Mouse (Mus musculus): ENCODE measurements around the gene Gm21746. TPM values are rescaled to one million over a fixed set of nuclear protein-coding genes. Genes with fewer than 3 reads are reported as not detected.
"Not testable (repeated sequence)": the region's sequence is repeated elsewhere in the genome, so short reads cannot be mapped to it uniquely, and the experiment has no call there.

Gm21746 gene
- polyA plus RNA-seq (2014; fragmentation: Nextera tagmentation; extraction: Ambion mirVana), result not detected in 2 replicates

GRCm38 (mm10) chrY:6237895-6238294 lies at the start of gene Gm21746:
Gene Gm21746 (minus strand): TSS chrY:6237995.
- H3K9me3 ChIP-seq (ENCODE audit: control insufficient read depth, low read length); H3K36me3 ChIP-seq (ENCODE audit: control insufficient read depth, insufficient read depth, low read length); H3K4me2 ChIP-seq (ENCODE audit: low read length); H3K4me3 ChIP-seq (ENCODE audit: low read depth, low read length); DNase-seq (ENCODE audit: low spot score); H3K27me3 ChIP-seq (replicated peaks; ENCODE audit: control insufficient read depth, insufficient read depth, low read length); H3K9ac ChIP-seq (ENCODE audit: low read length); H3K27ac ChIP-seq (ENCODE audit: low read depth); H3K4me1 ChIP-seq (replicated peaks; ENCODE audit: control insufficient read depth, insufficient read depth, low read length); ATAC-seq (replicated peaks; ENCODE audit: low FRiP score, low TSS enrichment, low read depth): not testable (repeated sequence)
- WGBS, result 58% methylated on average over 2 of the region's 3 CpGs

- H3K4me3 ChIP-seq (ENCODE audit: low read depth, low read length); DNase-seq (ENCODE audit: low spot score); H3K9ac ChIP-seq (ENCODE audit: low read length); H3K9me3 ChIP-seq (ENCODE audit: control insufficient read depth, low read length); H3K27me3 ChIP-seq (replicated peaks; ENCODE audit: control insufficient read depth, insufficient read depth, low read length); ATAC-seq (replicated peaks; ENCODE audit: low FRiP score, low TSS enrichment, low read depth); H3K4me2 ChIP-seq (ENCODE audit: low read length); H3K36me3 ChIP-seq (ENCODE audit: control insufficient read depth, insufficient read depth, low read length); H3K27ac ChIP-seq (ENCODE audit: low read depth); H3K4me1 ChIP-seq (replicated peaks; ENCODE audit: control insufficient read depth, insufficient read depth, low read length): not testable (repeated sequence)
Measured at GRCm38 (mm10) chrY:6266798-6267197, 29.0 kb upstream of the Gm21746 start, which contains the start of gene Gm20873. Gene Gm20873 (plus strand): TSS chrY:6267098.

Other genes with a start within 250 kb of the Gm21746 start
- gene Gm20873, start 29.1 kb upstream of the Gm21746 start, polyA plus RNA-seq (2014; fragmentation: Nextera tagmentation; extraction: Ambion mirVana), result not detected in 2 replicates

Data from intestine, embryonic 14.5 days (tissue).